Mouse (Mus musculus): ENCODE data around the gene Atg10.

GRCm38 (mm10) chr13:91093162-91093561, 130.6 kb downstream of the Atg10 start:
- TF ChIP-seq CTCF (IDR thresholded peaks at IDR 0.05; ENCODE audit: low read depth): peak; percentile 85
- no peak for TF ChIP-seq EP300 (optimal IDR thresholded peaks at IDR 0.05)

All from stomach, postnatal 0 days (tissue).